In the genomic region with DNA sequence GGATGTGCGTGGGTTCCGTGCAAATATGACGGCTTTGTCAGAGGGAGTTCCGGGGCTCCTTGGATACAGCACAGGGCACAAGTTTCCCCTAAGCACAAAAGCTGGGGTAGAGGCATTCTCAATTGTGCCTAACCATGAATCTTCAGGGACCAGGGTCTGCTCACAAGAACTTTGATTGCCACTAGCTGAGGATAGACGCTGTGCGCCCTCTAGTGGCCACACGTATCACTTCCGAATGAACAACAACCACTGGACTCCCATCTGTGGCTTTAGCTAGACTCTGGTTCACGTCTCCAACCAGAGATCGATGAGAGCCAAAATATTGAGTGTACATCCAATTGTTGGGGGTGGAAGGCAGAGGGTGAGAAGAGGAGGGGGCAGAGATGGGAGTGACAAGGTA, we compare ENCODE assay signal across 9 mouse cellular contexts. TPM values are rescaled to one million over a fixed set of nuclear protein-coding genes. Genes with fewer than 3 reads are reported as not detected.
DNase-seq lines count a peak whose midpoint lies in the region; ATAC-seq and TF ChIP-seq lines count a peak whose summit lies in the region.
"Had no signal": no experiment of that assay in that cellular context is flagged by ENCODE, and none has a peak within 500 bp of the region (broad histone marks: within the 10 kb centered on the region; RNA-seq: fewer than 3 reads in every experiment).

No protein-coding gene starts in this region.

- no peaks in the 10 kb centered on the region for H3K36me3 ChIP-seq in ES-E14 (ENCODE audit: control insufficient read depth, insufficient read depth, low read length, poor library complexity, severe bottlenecking)
- no peaks in the 10 kb centered on the region for H3K36me3 ChIP-seq in kidney, postnatal 0 days (ENCODE audit: insufficient read depth, low read length)

- no peaks in the 10 kb centered on the region for H3K27me3 ChIP-seq in cerebellum, adult 2 months (ENCODE audit: control insufficient read depth, insufficient read depth, low read length)
- H3K27me3 ChIP-seq in kidney, postnatal 0 days (ENCODE audit: insufficient read depth, low read length) = no peaks in the 10 kb centered on the region

- peak; percentile 87 for TF ChIP-seq CTCF in cerebellum, adult 2 months (IDR thresholded peaks at IDR 0.05; ENCODE audit: borderline replicate concordance, insufficient read depth, low read depth, low read length)
- peak; percentile 93 for TF ChIP-seq CTCF in kidney, postnatal 0 days (IDR thresholded peaks at IDR 0.05; ENCODE audit: low read depth)
- peak; percentile 88 for TF ChIP-seq CTCF in lung, adult 2 months (IDR thresholded peaks at IDR 0.05; ENCODE audit: insufficient read depth, low read length)

- peak; percentile 80 to 81 for DNase-seq in B cell, adult 2 months
- peak; percentile 77 for DNase-seq in ES-E14 (ENCODE audit: low read depth, low spot score)
- DNase-seq in cerebellum, adult 2 months = peak; percentile 66 to 78
- DNase-seq in frontal cortex, postnatal 10 days (ENCODE audit: low spot score in 2 of 2) = peak; percentile 50 to 76
- DNase-seq in kidney, postnatal 0 days (ENCODE audit: low spot score) = peak; percentile 93
- peak; percentile 68 for DNase-seq in lung, adult 2 months
- peak; percentile 66 for DNase-seq in retina, postnatal 7 days (ENCODE audit: low read depth, low spot score)
- DNase-seq in urinary bladder, adult 2 months (ENCODE audit: low spot score) = peak; percentile 52

- no peak for TF ChIP-seq POLR2A in cerebellum, adult 2 months (IDR thresholded peaks at IDR 0.05; ENCODE audit: borderline replicate concordance, insufficient read depth, low read length)
- no peak for TF ChIP-seq POLR2A in lung, adult 2 months (IDR thresholded peaks at IDR 0.05; ENCODE audit: borderline replicate concordance, extremely low read depth, low read depth, low read length)

- no peak overlapping the region for H3K4me2 ChIP-seq in kidney, postnatal 0 days (ENCODE audit: low read length)

- ATAC-seq in kidney, postnatal 0 days (replicated peaks; ENCODE audit: low FRiP score, low read depth) = no peak

- in situ Hi-C loops in ES-E14 (cut with MboI; ENCODE audit: low sequenced_read_pairs in 2 of 2, unreplicated experiment in 2 of 2) = no loop called here

- H3K9ac ChIP-seq in ES-E14 (ENCODE audit: insufficient read depth, low read depth, low read length, poor library complexity, severe bottlenecking) = no peak overlapping the region
- H3K9ac ChIP-seq in kidney, postnatal 0 days (ENCODE audit: low read depth, low read length) = no peak overlapping the region

- no peak overlapping the region for H3K27ac ChIP-seq in ES-E14 (ENCODE audit: insufficient read depth, low read depth, low read length, poor library complexity, severe bottlenecking)
- no peak overlapping the region for H3K27ac ChIP-seq in cerebellum, adult 2 months (ENCODE audit: insufficient read depth, low read length)
- H3K27ac ChIP-seq in kidney, postnatal 0 days = no peak overlapping the region

- H3K4me1 ChIP-seq in ES-E14 (ENCODE audit: control insufficient read depth in 2 of 2, insufficient read depth in 2 of 2, low read length in 2 of 2, poor library complexity in 1 of 2) = peaks cover 1 to 6% of the 10 kb centered on the region in 2 experiments; a peak in 1 of 4 replicates
- no peaks in the 10 kb centered on the region for H3K4me1 ChIP-seq in cerebellum, adult 2 months (ENCODE audit: control insufficient read depth, insufficient read depth, low read length)
- H3K4me1 ChIP-seq in kidney, postnatal 0 days (replicated peaks; ENCODE audit: insufficient read depth, low read length) = 0 out of 2 replicates have a peak, but pooled peaks cover 5% of the 10 kb centered on the region
- H3K4me1 ChIP-seq in lung, adult 2 months (ENCODE audit: control insufficient read depth, insufficient read depth, low read length) = peaks cover 6% of the 10 kb centered on the region

- WGBS in cerebellum, adult 2 months = 24% methylated on average over 10 of the region's 10 CpGs
- WGBS in kidney, postnatal 0 days = 30% methylated on average over 10 of the region's 10 CpGs
- 27% methylated on average over 10 of the region's 10 CpGs for WGBS in lung, adult 2 months

- H3K9me3 ChIP-seq in ES-E14 (ENCODE audit: control insufficient read depth, insufficient read depth, low read depth, low read length) = no peaks in the 10 kb centered on the region
- no peaks in the 10 kb centered on the region for H3K9me3 ChIP-seq in kidney, postnatal 0 days (replicated peaks; ENCODE audit: low read length)

- H3K4me3 ChIP-seq in ES-E14 (ENCODE audit: insufficient read depth in 1 of 2, low read depth in 1 of 2, low read length in 2 of 2, poor library complexity in 1 of 2, severe bottlenecking in 1 of 2) = no peak overlapping the region
- no peak overlapping the region for H3K4me3 ChIP-seq in cerebellum, adult 2 months (replicated peaks; ENCODE audit: insufficient read depth, low read depth, low read length)
- H3K4me3 ChIP-seq in kidney, postnatal 0 days (replicated peaks; ENCODE audit: low read depth, low read length) = no peak overlapping the region
- H3K4me3 ChIP-seq in lung, adult 2 months (replicated peaks; ENCODE audit: extremely low read depth, low read depth, low read length) = no peak overlapping the region

TF ChIP-seq in ES-E14, 5 proteins besides CTCF, POLR2A, EP300 and RAD21:
- TF ChIP-seq ZC3H11A (IDR thresholded peaks at IDR 0.05; ENCODE audit: borderline replicate concordance, low read depth, low read length) = peak; percentile 40; the same call in 1 of the 2 replicates
- TF ChIP-seq MAFK (IDR thresholded peaks at IDR 0.05; ENCODE audit: insufficient read depth, low read depth, low read length) = no peak

RNA-seq across cellular contexts. Expression of a gene that starts 18.1 kb away (rescaled TPM):
- 173 and 307 TPM in 2 replicates for total RNA-seq in ES-E14 (2012; rRNA removed)
- polyA plus RNA-seq in cerebellum, adult 2 months (2012; rRNA removed) = 70.7 and 78.0 TPM in 2 replicates
- polyA plus RNA-seq in kidney, postnatal 0 days (2015; fragmentation: Nextera tagmentation; extraction: Ambion mirVana) = 9.2 and 10.2 TPM in 2 replicates
- polyA plus RNA-seq in lung, adult 2 months (2012; rRNA removed) = 11.4 and 12.1 TPM in 2 replicates
- 11.0 and 14.1 TPM in 2 replicates for polyA plus RNA-seq in urinary bladder, adult 2 months (2012; rRNA removed)

RNA-seq across cellular contexts. Expression of a gene that starts 19.1 kb away (rescaled TPM):
- 0.18 and 0.37 TPM in 2 replicates for total RNA-seq in ES-E14 (2012; rRNA removed)
- 0.44 and 0.59 TPM in 2 replicates for polyA plus RNA-seq in cerebellum, adult 2 months (2012; rRNA removed)
- polyA plus RNA-seq in kidney, postnatal 0 days (2015; fragmentation: Nextera tagmentation; extraction: Ambion mirVana) = 0.12 and 0.23 TPM in 2 replicates
- 0.18 and 0.26 TPM in 2 replicates for polyA plus RNA-seq in lung, adult 2 months (2012; rRNA removed)
- 0.07 TPM in 1 of 2 replicates, not detected in the other for polyA plus RNA-seq in urinary bladder, adult 2 months (2012; rRNA removed)
- polyA plus RNA-seq: heart, embryonic 16.5 days had no signal

RNA-seq across cellular contexts. Expression of a gene that starts 23.9 kb away (rescaled TPM):
- 53.8 and 67.8 TPM in 2 replicates for total RNA-seq in ES-E14 (2012; rRNA removed)
- polyA plus RNA-seq in cerebellum, adult 2 months (2012; rRNA removed) = 64.3 and 67.1 TPM in 2 replicates
- 23.1 and 24.6 TPM in 2 replicates for polyA plus RNA-seq in kidney, postnatal 0 days (2015; fragmentation: Nextera tagmentation; extraction: Ambion mirVana)
- polyA plus RNA-seq in lung, adult 2 months (2012; rRNA removed) = 55.2 and 57.8 TPM in 2 replicates
- 32.7 and 45.7 TPM in 2 replicates for polyA plus RNA-seq in urinary bladder, adult 2 months (2012; rRNA removed)
